ENCODE assay signal across 7 mouse cellular contexts in the genomic region with DNA sequence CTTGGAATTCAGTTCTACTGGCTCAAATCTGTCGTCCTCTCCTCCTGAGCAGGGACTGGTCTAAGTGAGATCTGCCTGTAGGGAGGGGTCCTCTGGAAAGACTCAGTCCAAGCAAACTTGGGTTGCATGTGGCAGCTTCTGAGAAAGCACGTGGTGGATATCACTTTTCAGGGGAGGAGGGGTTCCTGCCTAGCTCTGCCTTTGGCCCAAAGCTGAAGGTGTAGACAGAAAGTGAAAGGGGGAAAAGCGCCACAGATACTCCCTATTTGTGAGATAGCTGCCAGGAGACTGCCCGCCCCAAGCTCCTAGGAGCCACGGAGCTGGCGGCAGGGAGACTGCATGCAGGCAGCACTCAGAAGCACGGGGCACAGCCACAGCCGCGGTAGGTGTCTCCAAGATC. TPM values are rescaled to one million over a fixed set of nuclear protein-coding genes. Genes with fewer than 3 reads are reported as not detected.
A peak's percentile ranks its signal among the peaks of the same experiment; 100 is the strongest.
DNase-seq lines count a peak whose midpoint lies in the region; ATAC-seq lines count a peak whose summit lies in the region.

No protein-coding gene starts in this region.

- WGBS in liver, embryonic 15.5 days (ENCODE audit: insufficient replicate concordance): 3% methylated on average over 9 of the region's 9 CpGs

- H3K9ac ChIP-seq in liver, embryonic 15.5 days: no peak overlapping the region

- H3K27me3 ChIP-seq in liver, embryonic 15.5 days: peaks cover 19% of the 10 kb centered on the region

- no peaks in the 10 kb centered on the region for H3K4me1 ChIP-seq in liver, embryonic 15.5 days (replicated peaks)

- no peaks in the 10 kb centered on the region for H3K36me3 ChIP-seq in liver, embryonic 15.5 days (replicated peaks)

- peak overlapping the region; percentile 11; the same call in 1 of the 2 replicates for H3K4me2 ChIP-seq in liver, embryonic 15.5 days

- peak; percentile 76 for DNase-seq in A20 (ENCODE audit: low read depth, low spot score)
- no peak for DNase-seq in urinary bladder, adult 2 months (ENCODE audit: low spot score)
- no peak for DNase-seq in adrenal gland, postnatal 4 days (ENCODE audit: low spot score in 2 of 2)
- no peak for DNase-seq in adrenal gland, adult 18-20 months (ENCODE audit: low spot score in 2 of 2)

- no peak overlapping the region for H3K27ac ChIP-seq in liver, embryonic 15.5 days (replicated peaks)

- no peak overlapping the region for H3K4me3 ChIP-seq in liver, embryonic 15.5 days (replicated peaks)

- no peaks in the 10 kb centered on the region for H3K9me3 ChIP-seq in liver, embryonic 15.5 days (replicated peaks)

- peak; percentile 41 for ATAC-seq in CD4-positive, CD25-positive, alpha-beta regulatory T cell, adult 4 months
- ATAC-seq in hematopoietic stem cell, adult 5-6 weeks (replicated peaks in 1 of 2; ENCODE audit: insufficient read depth in 1 of 2, low FRiP score in 2 of 2, low TSS enrichment in 1 of 2, low read depth in 1 of 2, poor library complexity in 2 of 2, severe bottlenecking in 2 of 2): peak; percentile 59
- ATAC-seq in liver, embryonic 15.5 days (ENCODE audit: insufficient read depth): no peak

RNA-seq across cellular contexts. Expression of a gene that starts 9.6 kb away (rescaled TPM):
- polyA plus RNA-seq in CD4-positive, CD25-positive, alpha-beta regulatory T cell, adult 4 months (2017; shearing (Covaris generic)): 1 to 10 TPM in 1 of 2 experiments, under 1 TPM in 1; 0.81 to 7.1 TPM
- 2.3 and 2.4 TPM in 2 replicates for total RNA-seq in hematopoietic stem cell, adult 5-6 weeks (2017)
- polyA plus RNA-seq in liver, embryonic 15.5 days (2015; fragmentation: Nextera tagmentation; extraction: Ambion mirVana): 0.09 and 0.16 TPM in 2 replicates
- polyA plus RNA-seq in urinary bladder, adult 2 months (2012; rRNA removed): 3.0 and 4.2 TPM in 2 replicates
- under 1 TPM; 0.37 to 0.56 TPM for total RNA-seq in adrenal gland, postnatal 4 days (2021)
- total RNA-seq in adrenal gland, adult 18-20 months (2021): 1 to 10 TPM; 1.6 to 6.6 TPM

RNA-seq across cellular contexts. Expression of a gene that starts 42.3 kb away (rescaled TPM):
- 1 to 10 TPM; 1.4 to 1.7 TPM for polyA plus RNA-seq in CD4-positive, CD25-positive, alpha-beta regulatory T cell, adult 4 months (2017; shearing (Covaris generic))
- 0.19 TPM in 1 of 2 replicates, not detected in the other for total RNA-seq in hematopoietic stem cell, adult 5-6 weeks (2017)
- polyA plus RNA-seq in liver, embryonic 15.5 days (2015; fragmentation: Nextera tagmentation; extraction: Ambion mirVana): 0.45 and 0.60 TPM in 2 replicates
- 4.9 and 6.1 TPM in 2 replicates for polyA plus RNA-seq in urinary bladder, adult 2 months (2012; rRNA removed)
- total RNA-seq in adrenal gland, postnatal 4 days (2021): 1 to 10 TPM; 4.7 to 4.8 TPM
- total RNA-seq in adrenal gland, adult 18-20 months (2021): 1 to 10 TPM; 1.1 to 3.0 TPM

RNA-seq across cellular contexts. Expression of a gene that starts 53.4 kb away (rescaled TPM):
- polyA plus RNA-seq in CD4-positive, CD25-positive, alpha-beta regulatory T cell, adult 4 months (2017; shearing (Covaris generic)): 1 to 10 TPM in 1 of 2 experiments, under 1 TPM in 1; 0.95 to 4.4 TPM
- total RNA-seq in hematopoietic stem cell, adult 5-6 weeks (2017): 6.6 and 13.0 TPM in 2 replicates
- 3.2 and 4.4 TPM in 2 replicates for polyA plus RNA-seq in liver, embryonic 15.5 days (2015; fragmentation: Nextera tagmentation; extraction: Ambion mirVana)
- polyA plus RNA-seq in urinary bladder, adult 2 months (2012; rRNA removed): 32.1 and 35.1 TPM in 2 replicates
- 10 to 100 TPM; 21.8 to 23.0 TPM for total RNA-seq in adrenal gland, postnatal 4 days (2021)
- total RNA-seq in adrenal gland, adult 18-20 months (2021): 10 to 100 TPM; 20.2 to 25.8 TPM

RNA-seq across cellular contexts. Expression of a gene that starts 55.7 kb away (rescaled TPM):
- 1 to 10 TPM; 8.4 to 8.7 TPM for polyA plus RNA-seq in CD4-positive, CD25-positive, alpha-beta regulatory T cell, adult 4 months (2017; shearing (Covaris generic))
- 15.0 and 15.4 TPM in 2 replicates for total RNA-seq in hematopoietic stem cell, adult 5-6 weeks (2017)
- polyA plus RNA-seq in liver, embryonic 15.5 days (2015; fragmentation: Nextera tagmentation; extraction: Ambion mirVana): 9.9 and 10.9 TPM in 2 replicates
- 10.0 and 12.8 TPM in 2 replicates for polyA plus RNA-seq in urinary bladder, adult 2 months (2012; rRNA removed)
- 10 to 100 TPM; 28.2 to 30.7 TPM for total RNA-seq in adrenal gland, postnatal 4 days (2021)
- total RNA-seq in adrenal gland, adult 18-20 months (2021): 10 to 100 TPM; 47.4 to 52.2 TPM
